Mouse (Mus musculus) stomach, postnatal 0 days (tissue): Measurements from ENCODE around the gene Ctsa.

Experiments used
- CTCF ChIP-seq: IDR thresholded peaks from 2 replicates; pipeline ENCODE4 v1.5.1; 2016; ENCODE audit warnings: antibody characterized with exemption, low read depth, mild to moderate bottlenecking, moderate library complexity
- EP300 ChIP-seq: optimal IDR thresholded peaks from 2 replicates; pipeline ENCODE3; 2016; ENCODE audit warnings: antibody characterized with exemption

DNA sequence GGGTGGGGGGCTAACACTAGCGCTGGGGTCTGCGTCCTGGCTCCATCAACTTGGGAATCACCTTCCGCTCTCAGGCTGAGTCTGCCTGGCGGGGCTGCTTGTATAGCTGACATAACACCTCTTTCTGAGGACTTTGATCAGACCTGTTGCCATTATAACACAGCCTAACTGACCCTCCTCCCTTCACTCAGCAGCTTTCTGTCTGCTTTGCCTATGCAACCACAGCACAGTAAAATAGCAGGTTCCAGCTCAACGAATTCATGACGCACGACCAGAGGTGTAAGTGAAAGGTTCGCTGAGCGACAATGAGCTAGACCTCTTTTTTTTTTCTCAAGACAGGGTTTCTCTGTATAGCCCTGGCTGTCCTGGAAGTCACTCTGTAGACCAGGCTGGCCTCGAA, 1.6 kb upstream of the Ctsa start:
- TF ChIP-seq CTCF (no peak), EP300 (no peak)
